In the genomic region with DNA sequence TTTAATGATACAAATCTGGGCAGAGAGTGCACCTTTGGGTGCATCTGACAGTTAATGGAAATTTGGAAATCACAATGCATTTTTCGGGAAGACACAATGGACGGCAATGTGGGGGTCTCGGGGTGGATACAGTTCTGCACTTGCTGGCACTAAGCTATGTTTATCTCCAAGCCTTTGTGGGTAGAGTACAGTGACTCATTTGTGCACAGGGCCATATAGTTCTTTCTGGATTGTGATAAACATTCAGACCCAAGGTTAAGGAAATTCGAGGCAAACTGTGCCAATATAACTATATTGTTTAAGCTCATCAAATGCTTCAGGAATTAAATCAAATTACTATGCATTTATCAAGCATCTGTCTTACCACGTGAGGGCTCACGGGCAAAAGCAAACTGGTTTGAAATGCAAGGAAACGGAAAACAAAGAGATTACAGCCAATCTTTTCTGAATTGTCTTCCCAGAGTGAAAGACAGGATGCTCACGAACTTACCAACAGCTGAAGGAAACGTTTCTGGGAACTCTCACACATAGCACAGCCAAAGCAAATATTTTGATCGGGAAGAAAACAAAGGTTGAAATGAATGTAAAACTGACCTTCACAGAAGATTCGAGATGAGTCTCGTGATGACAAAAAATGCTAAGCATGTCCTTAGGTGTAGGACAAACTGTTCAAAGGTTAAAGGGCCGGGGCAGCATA, we compare ENCODE assay signal across 9 mouse cellular contexts. TPM values are rescaled to one million over a fixed set of nuclear protein-coding genes. Genes with fewer than 3 reads are reported as not detected.
DNase-seq lines count a peak whose midpoint lies in the region; ATAC-seq and TF ChIP-seq lines count a peak whose summit lies in the region.
"Had no signal": no experiment of that assay in that cellular context is flagged by ENCODE, and none has a peak within 500 bp of the region (broad histone marks: within the 10 kb centered on the region; RNA-seq: fewer than 3 reads in every experiment).

No protein-coding gene starts in this region.

- ATAC-seq in midbrain, embryonic 11.5 days (ENCODE audit: low FRiP score), result 0 out of 2 replicates have a peak, but pooled peaks have one; percentile 57
- ATAC-seq in hindbrain, postnatal 0 days, result peak; percentile 84
- ATAC-seq in stomach, embryonic 16.5 days (ENCODE audit: insufficient read depth, low FRiP score), result no peak

- no peak overlapping the region for H3K4me2 ChIP-seq in midbrain, embryonic 11.5 days
- peak overlapping the region; percentile 11; the same call in 1 of the 2 replicates for H3K4me2 ChIP-seq in hindbrain, postnatal 0 days (ENCODE audit: low read depth, low read length)
- no peak overlapping the region for H3K4me2 ChIP-seq in stomach, embryonic 16.5 days (ENCODE audit: low read depth, low read length)

- WGBS in midbrain, embryonic 11.5 days, result 74% methylated on average over 13 of the region's 13 CpGs
- 82% methylated on average over 13 of the region's 13 CpGs for WGBS in midbrain, embryonic 10.5 days
- WGBS in hindbrain, postnatal 0 days, result 38% methylated on average over 13 of the region's 13 CpGs
- 49% methylated on average over 13 of the region's 13 CpGs for WGBS in stomach, embryonic 16.5 days

- H3K27me3 ChIP-seq in midbrain, embryonic 11.5 days (ENCODE audit: control insufficient read depth, insufficient read depth, low read length), result no peaks in the 10 kb centered on the region
- H3K27me3 ChIP-seq in midbrain, embryonic 10.5 days (ENCODE audit: low read depth, poor library complexity, severe bottlenecking), result no peaks in the 10 kb centered on the region
- H3K27me3 ChIP-seq in hindbrain, postnatal 0 days (ENCODE audit: insufficient read depth, low read length), result no peaks in the 10 kb centered on the region
- no peaks in the 10 kb centered on the region for H3K27me3 ChIP-seq in stomach, embryonic 16.5 days (ENCODE audit: control insufficient read depth, insufficient read depth, low read length)

- TF ChIP-seq CTCF in gastrocnemius, adult 2 months (IDR thresholded peaks at IDR 0.05), result no peak
- TF ChIP-seq CTCF in hindbrain, postnatal 0 days (IDR thresholded peaks at IDR 0.05; ENCODE audit: low read depth), result no peak

- no peak for DNase-seq in gastrocnemius, adult 2 months
- no peak for DNase-seq in gastrocnemius, postnatal 36 days
- DNase-seq in midbrain, embryonic 11.5 days (ENCODE audit: low spot score, missing footprints), result no peak
- DNase-seq in midbrain, embryonic 10.5 days (ENCODE audit: low spot score), result no peak
- DNase-seq in hindbrain, postnatal 0 days (ENCODE audit: low spot score), result peak; percentile 38
- DNase-seq in right cerebral cortex, postnatal 14 days, result no peak
- no peak for DNase-seq in kidney, postnatal 36 days
- DNase-seq: thymus, postnatal 25 days had no signal

- H3K9me3 ChIP-seq in midbrain, embryonic 11.5 days (ENCODE audit: control insufficient read depth, low read length), result no peaks in the 10 kb centered on the region
- H3K9me3 ChIP-seq in midbrain, embryonic 10.5 days (replicated peaks), result no peaks in the 10 kb centered on the region
- H3K9me3 ChIP-seq in hindbrain, postnatal 0 days (ENCODE audit: low read length), result no peaks in the 10 kb centered on the region
- H3K9me3 ChIP-seq in stomach, embryonic 16.5 days (replicated peaks; ENCODE audit: control insufficient read depth, low read length), result no peaks in the 10 kb centered on the region

- H3K4me1 ChIP-seq in midbrain, embryonic 11.5 days (ENCODE audit: control insufficient read depth, insufficient read depth, low read length), result no peaks in the 10 kb centered on the region
- no peaks in the 10 kb centered on the region for H3K4me1 ChIP-seq in midbrain, embryonic 10.5 days
- peaks cover 10% of the 10 kb centered on the region for H3K4me1 ChIP-seq in hindbrain, postnatal 0 days (ENCODE audit: insufficient read depth, low read length)
- H3K4me1 ChIP-seq in stomach, embryonic 16.5 days (ENCODE audit: control insufficient read depth, insufficient read depth, low read length), result peaks cover 15% of the 10 kb centered on the region; the same call in 1 of the 2 replicates

- peak overlapping the region; percentile 64 for H3K27ac ChIP-seq in gastrocnemius, adult 2 months
- no peak overlapping the region for H3K27ac ChIP-seq in midbrain, embryonic 11.5 days (ENCODE audit: low read depth, low read length)
- no peak overlapping the region for H3K27ac ChIP-seq in midbrain, embryonic 10.5 days (replicated peaks)
- peak overlapping the region; percentile 85 for H3K27ac ChIP-seq in hindbrain, postnatal 0 days
- peak overlapping the region; percentile 26 for H3K27ac ChIP-seq in stomach, embryonic 16.5 days (ENCODE audit: low read length)

- H3K4me3 ChIP-seq in gastrocnemius, adult 2 months, result no peak overlapping the region
- H3K4me3 ChIP-seq in midbrain, embryonic 11.5 days (ENCODE audit: low read depth, low read length), result no peak overlapping the region
- H3K4me3 ChIP-seq in midbrain, embryonic 10.5 days, result no peak overlapping the region
- no peak overlapping the region for H3K4me3 ChIP-seq in hindbrain, postnatal 0 days (ENCODE audit: low read length)
- no peak overlapping the region for H3K4me3 ChIP-seq in stomach, embryonic 16.5 days (replicated peaks; ENCODE audit: low read length)

- intact Hi-C loops in gastrocnemius, adult 2 months (cut with DNase I), result no loop called here
- intact Hi-C loops in gastrocnemius, postnatal 36 days (cut with DNase I), result no loop called here

- H3K36me3 ChIP-seq in midbrain, embryonic 11.5 days (ENCODE audit: control insufficient read depth, insufficient read depth, low read length), result no peaks in the 10 kb centered on the region
- H3K36me3 ChIP-seq in midbrain, embryonic 10.5 days, result no peaks in the 10 kb centered on the region
- no peaks in the 10 kb centered on the region for H3K36me3 ChIP-seq in hindbrain, postnatal 0 days (ENCODE audit: insufficient read depth, low read length)
- no peaks in the 10 kb centered on the region for H3K36me3 ChIP-seq in stomach, embryonic 16.5 days (ENCODE audit: control insufficient read depth, insufficient read depth, low read length)

- no peak overlapping the region for H3K9ac ChIP-seq in midbrain, embryonic 11.5 days (ENCODE audit: low read length)
- no peak overlapping the region for H3K9ac ChIP-seq in hindbrain, postnatal 0 days (replicated peaks; ENCODE audit: low read length)
- H3K9ac ChIP-seq in stomach, embryonic 16.5 days (ENCODE audit: low read length), result no peak overlapping the region

RNA-seq across cellular contexts. Expression of gene Med4, which starts 6.4 kb away (rescaled TPM):
- 10 to 100 TPM; 13.4 to 16.1 TPM for total RNA-seq in gastrocnemius, adult 2 months (2021)
- 10 to 100 TPM in 1 of 2 experiments, 1 to 10 TPM in 1; 9.3 to 11.8 TPM for total RNA-seq in gastrocnemius, postnatal 36 days (2021)
- polyA plus RNA-seq in midbrain, embryonic 11.5 days (2014; fragmentation: Nextera tagmentation; extraction: Ambion mirVana), result 100 and 105 TPM in 2 replicates
- polyA plus RNA-seq in midbrain, embryonic 10.5 days (2016; fragmentation: Nextera tagmentation; extraction: Ambion mirVana), result 114 TPM in 2 replicates
- total RNA-seq in hindbrain, postnatal 0 days (2014; rRNA removed), result 19.4 and 20.8 TPM in 2 replicates
- 77.1 and 79.1 TPM in 2 replicates for polyA plus RNA-seq in hindbrain, postnatal 0 days (2015; fragmentation: Nextera tagmentation; extraction: Ambion mirVana)
- polyA plus RNA-seq in stomach, embryonic 16.5 days (2015; fragmentation: Nextera tagmentation; extraction: Ambion mirVana), result 68.3 and 68.6 TPM in 2 replicates

RNA-seq across cellular contexts. Expression of gene Sucla2, which starts 21.7 kb away (rescaled TPM):
- total RNA-seq in gastrocnemius, adult 2 months (2021), result 100 to 1,000 TPM; 428 to 488 TPM
- total RNA-seq in gastrocnemius, postnatal 36 days (2021), result 100 to 1,000 TPM; 486 to 490 TPM
- 116 and 129 TPM in 2 replicates for polyA plus RNA-seq in midbrain, embryonic 11.5 days (2014; fragmentation: Nextera tagmentation; extraction: Ambion mirVana)
- polyA plus RNA-seq in midbrain, embryonic 10.5 days (2016; fragmentation: Nextera tagmentation; extraction: Ambion mirVana), result 104 and 109 TPM in 2 replicates
- total RNA-seq in hindbrain, postnatal 0 days (2014; rRNA removed), result 65.4 and 73.9 TPM in 2 replicates
- polyA plus RNA-seq in hindbrain, postnatal 0 days (2015; fragmentation: Nextera tagmentation; extraction: Ambion mirVana), result 157 and 160 TPM in 2 replicates
- polyA plus RNA-seq in stomach, embryonic 16.5 days (2015; fragmentation: Nextera tagmentation; extraction: Ambion mirVana), result 106 and 122 TPM in 2 replicates

RNA-seq across cellular contexts. Expression of gene Nudt15, which starts 44.7 kb away (rescaled TPM):
- 1 to 10 TPM; 6.7 to 7.2 TPM for total RNA-seq in gastrocnemius, adult 2 months (2021)
- total RNA-seq in gastrocnemius, postnatal 36 days (2021), result 1 to 10 TPM; 6.1 to 6.4 TPM
- polyA plus RNA-seq in midbrain, embryonic 11.5 days (2014; fragmentation: Nextera tagmentation; extraction: Ambion mirVana), result 10.8 and 11.4 TPM in 2 replicates
- 10.3 and 10.6 TPM in 2 replicates for polyA plus RNA-seq in midbrain, embryonic 10.5 days (2016; fragmentation: Nextera tagmentation; extraction: Ambion mirVana)
- total RNA-seq in hindbrain, postnatal 0 days (2014; rRNA removed), result 5.3 and 6.3 TPM in 2 replicates
- polyA plus RNA-seq in hindbrain, postnatal 0 days (2015; fragmentation: Nextera tagmentation; extraction: Ambion mirVana), result 10.2 and 10.3 TPM in 2 replicates
- polyA plus RNA-seq in stomach, embryonic 16.5 days (2015; fragmentation: Nextera tagmentation; extraction: Ambion mirVana), result 4.3 and 5.1 TPM in 2 replicates

Comparison
In these comparisons a context has a peak if more than half of its experiments do, and no peak if none do; other contexts are left out.
1. H3K27ac ChIP-seq: peak in gastrocnemius, adult 2 months (single experiment), hindbrain, postnatal 0 days (single experiment) and stomach, embryonic 16.5 days (single experiment); none in midbrain, embryonic 11.5 days (single experiment) and midbrain, embryonic 10.5 days (single experiment).